Mouse (Mus musculus) hindbrain, embryonic 15.5 days (tissue): ENCODE data around the gene Cd46. TPM values are rescaled to one million over a fixed set of nuclear protein-coding genes. Genes with fewer than 3 reads are reported as not detected.

Source experiments
- ATAC-seq: fragments of 200-750 bp; cut with Nextera tagmentation; 2 replicates; pipeline ENCODE4 v1.8.0; 2017; ENCODE audit warnings: low read depth, moderate number of reproducible peaks, moderate TSS enrichment; ENCODE audit not compliant: low FRiP score
- H3K27ac ChIP-seq: fragments of 300-500 bp; sonication (generic); replicated peaks from 2 replicates; pipeline ENCODE4 v1.5.1; 2015; ENCODE audit warnings: mild to moderate bottlenecking, inconsistent platforms
- H3K27me3 ChIP-seq: fragments of 300-500 bp; sonication (generic); 2 replicates; pipeline ENCODE4 v1.6.1; 2015; ENCODE audit warnings: control low read depth, inconsistent platforms
- H3K36me3 ChIP-seq: fragments of 300-500 bp; sonication (generic); 2 replicates; pipeline ENCODE4 v1.6.1; 2015; ENCODE audit warnings: control low read depth, inconsistent platforms
- H3K4me1 ChIP-seq: fragments of 300-500 bp; sonication (generic); replicated peaks from 2 replicates; pipeline ENCODE4 v1.6.1; 2015; ENCODE audit warnings: control low read depth, inconsistent platforms
- H3K4me2 ChIP-seq: fragments of 300-500 bp; sonication (generic); 2 replicates; pipeline ENCODE4 v1.6.1; 2015; ENCODE audit warnings: moderate library complexity, mild to moderate bottlenecking, inconsistent platforms
- H3K4me3 ChIP-seq: fragments of 300-500 bp; sonication (generic); 2 replicates; pipeline ENCODE4 v1.5.1; 2015; ENCODE audit warnings: mild to moderate bottlenecking, inconsistent platforms
- H3K9ac ChIP-seq: fragments of 300-500 bp; sonication (generic); 2 replicates; pipeline ENCODE4 v1.6.1; 2015; ENCODE audit warnings: inconsistent platforms
- H3K9me3 ChIP-seq: fragments of 300-500 bp; sonication (generic); 2 replicates; pipeline ENCODE4 v1.6.1; 2016; ENCODE audit warnings: control low read depth, inconsistent platforms
- WGBS: fragments of 180-500 bp; shearing (Covaris S2); methylation state at CpG from one replicate; pipeline ENCODE4 v1.1.7; 2015; 5-methylcytosine and 5-hydroxymethylcytosine counted together
- microRNA counts: library from miRNA; unstranded; fragments of <30 nt; microRNA quantifications from one replicate; lab custom pipeline; 2016
- microRNA-seq: library from miRNA; unstranded; fragments of <30 nt; microRNA quantifications from one replicate; pipeline ENCODE4, GENCODE M21; 2016
- polyA plus RNA-seq: library from polyadenylated mRNA; unstranded; fragments of >200 nt; fragmentation: Nextera tagmentation; extraction: Ambion mirVana; gene quantifications from 2 replicates; pipeline ENCODE4 v1.2.1, GENCODE M21; 2015

The Cd46 gene
- polyA plus RNA-seq, 1 experiment from 2014 or later: 2.0 TPM

DNA sequence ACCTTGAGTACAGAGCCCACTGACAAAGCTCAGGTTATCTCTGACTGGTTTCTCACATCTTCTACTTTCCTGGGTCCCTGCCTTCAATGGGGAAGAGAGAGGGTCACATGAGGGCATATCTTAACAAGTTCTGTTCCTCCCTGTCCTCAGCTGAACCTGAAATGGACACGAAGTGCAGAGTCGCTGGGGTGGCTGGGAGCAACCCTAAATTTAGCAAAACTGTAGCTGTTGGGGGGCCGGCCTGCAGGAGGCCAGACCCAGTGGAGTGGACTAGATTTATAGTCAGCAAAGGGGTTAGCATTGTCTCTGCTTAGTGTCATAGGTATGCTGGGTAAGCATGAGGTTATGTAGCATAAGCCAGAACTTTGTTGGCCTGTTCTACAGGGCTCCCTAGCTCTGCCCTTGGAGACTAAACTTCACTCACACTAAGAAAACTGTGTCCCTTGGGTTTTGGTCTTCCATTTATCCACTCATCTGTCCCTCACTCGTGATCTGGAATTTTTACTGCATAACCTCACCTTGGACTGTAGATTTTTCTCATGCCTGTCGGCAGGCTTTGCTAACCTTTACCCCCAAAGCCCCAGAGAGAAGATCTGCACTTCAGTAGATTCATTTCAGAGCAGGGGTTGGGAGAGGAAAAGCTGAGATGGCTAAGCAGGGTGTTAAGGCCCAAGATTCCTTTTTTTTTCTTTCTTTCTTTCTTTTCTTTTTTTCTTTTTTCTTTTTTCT, 99.3 kb downstream of the Cd46 start:
- no peak overlapping the region for H3K9ac ChIP-seq
- H3K36me3 ChIP-seq: no peaks in the 10 kb centered on the region
- no peak overlapping the region for H3K4me2 ChIP-seq
- no peak overlapping the region for H3K4me3 ChIP-seq
- 85% methylated on average over 5 of the region's 5 CpGs for WGBS
- H3K9me3 ChIP-seq: no peaks in the 10 kb centered on the region
- no peak overlapping the region for H3K27ac ChIP-seq
- no peaks in the 10 kb centered on the region for H3K4me1 ChIP-seq
- no peaks in the 10 kb centered on the region for H3K27me3 ChIP-seq
- ATAC-seq: no peak

DNA sequence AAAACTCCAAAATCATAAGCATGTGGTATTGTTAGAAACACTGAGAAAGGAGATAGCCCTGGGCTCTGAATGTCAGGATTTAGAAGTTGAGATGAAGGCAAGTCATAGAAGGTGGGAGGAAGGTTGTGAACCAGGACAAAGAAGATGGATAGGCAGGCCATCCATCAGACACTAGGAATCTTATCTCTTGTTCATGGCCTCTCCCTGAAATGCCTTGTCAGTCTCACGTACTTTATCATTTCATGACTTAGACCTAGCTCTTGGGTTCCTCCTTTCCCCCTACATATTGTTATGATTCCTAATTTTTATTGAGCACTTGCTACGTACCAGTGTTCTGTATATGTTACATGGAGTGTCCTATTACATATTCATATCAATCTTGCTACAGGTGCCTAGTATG, 100.4 kb downstream of the Cd46 start:
- no peak for ATAC-seq
- H3K27ac ChIP-seq: no peak overlapping the region
- 95% methylated on average over 2 of the region's 2 CpGs for WGBS
- no peaks in the 10 kb centered on the region for H3K4me1 ChIP-seq
- H3K36me3 ChIP-seq: no peaks in the 10 kb centered on the region
- H3K4me2 ChIP-seq: no peak overlapping the region
- no peaks in the 10 kb centered on the region for H3K9me3 ChIP-seq
- no peaks in the 10 kb centered on the region for H3K27me3 ChIP-seq
- H3K9ac ChIP-seq: no peak overlapping the region
- H3K4me3 ChIP-seq: no peak overlapping the region

DNA sequence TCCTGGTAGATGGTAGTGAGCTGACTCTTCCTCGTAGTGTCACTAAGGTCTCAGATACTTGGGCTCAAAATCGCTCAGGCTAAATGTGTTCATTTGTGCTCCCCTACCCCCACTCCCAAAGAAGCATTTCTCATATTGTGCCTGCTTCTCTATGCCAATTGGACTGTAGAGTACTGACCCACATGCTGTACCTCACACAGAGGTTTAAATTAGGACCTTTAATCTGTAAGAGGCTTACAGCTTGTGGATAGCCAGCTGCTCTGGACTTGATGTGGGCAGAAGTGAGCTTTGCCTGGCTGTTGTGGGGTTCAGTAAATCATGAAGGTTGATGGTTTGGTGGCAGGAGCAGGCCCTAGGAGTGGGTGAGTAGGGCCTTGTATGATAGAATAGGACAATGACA, 101.1 kb downstream of the Cd46 start:
- Histone ChIP-seq H3K4me2 (no peak overlapping the region), H3K27me3 (no peaks in the 10 kb centered on the region), H3K9ac (no peak overlapping the region), H3K4me3 (no peak overlapping the region), H3K27ac (no peak overlapping the region), H3K9me3 (no peaks in the 10 kb centered on the region), H3K4me1 (no peaks in the 10 kb centered on the region), H3K36me3 (no peaks in the 10 kb centered on the region)
- ATAC-seq: no peak
- WGBS: 94% methylated on average over 2 of the region's 2 CpGs

DNA sequence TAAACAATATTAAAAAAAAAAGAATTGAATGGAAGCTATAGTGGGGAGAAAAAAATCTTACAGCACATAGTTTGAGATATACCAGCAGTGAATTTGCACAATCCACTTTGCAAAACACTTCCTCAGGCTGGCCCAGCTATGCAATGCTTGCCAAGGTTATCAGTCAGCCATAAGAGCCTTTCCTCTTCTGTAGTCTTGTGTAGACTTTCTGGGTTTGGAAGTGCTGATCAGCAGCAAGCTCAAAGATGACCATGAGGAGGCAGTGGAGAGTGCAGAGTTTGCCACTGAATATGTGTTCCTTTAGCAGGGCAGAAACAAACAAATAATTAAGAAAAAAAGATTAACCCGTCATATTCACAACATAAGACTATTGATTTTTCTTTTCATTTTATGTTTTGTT, 103.0 kb downstream of the Cd46 start:
- H3K4me3 ChIP-seq: no peak overlapping the region
- H3K27ac ChIP-seq: no peak overlapping the region
- H3K9ac ChIP-seq: no peak overlapping the region
- no peaks in the 10 kb centered on the region for H3K27me3 ChIP-seq
- no peaks in the 10 kb centered on the region for H3K9me3 ChIP-seq
- no peak overlapping the region for H3K4me2 ChIP-seq
- H3K4me1 ChIP-seq: no peaks in the 10 kb centered on the region
- H3K36me3 ChIP-seq: no peaks in the 10 kb centered on the region
- no peak for ATAC-seq
- WGBS: 100% methylated on average over 1 of the region's 1 CpGs

MicroRNA genes within 50 kb of the gene (microRNA counts, 519-probe panel; counts per million panel counts)
- 2,582 counts per million, percentile 42 among the panel's probes with 10 or more counts for microRNA mmu-miR-29b (lab: Ali Mortazavi, UCI)
- 3,663 counts per million, percentile 75 among the panel's probes with 10 or more counts for microRNA mmu-miR-29c (lab: Ali Mortazavi, UCI)

Small RNA genes within 50 kb of the gene (microRNA-seq; reads per million reads assigned to microRNA genes)
- 2.4 reads per million, percentile 6 among the genes with 10 or more reads in this experiment for gene Mir29b-2
- 114 reads per million, percentile 53 among the genes with 10 or more reads in this experiment for gene Mir29c

Other genes with a start within 250 kb of the Cd46 start
- gene Cd34, start 153.4 kb downstream of the Cd46 start, polyA plus RNA-seq: 30.5 and 32.7 TPM in 2 replicates
- 38.9 and 39.0 TPM in 2 replicates for gene Cr1l, start 39.3 kb upstream of the Cd46 start, polyA plus RNA-seq
- gene Cr2, start 84.5 kb upstream of the Cd46 start, polyA plus RNA-seq: 0.40 and 0.60 TPM in 2 replicates